Mouse (Mus musculus) thymus, adult 2 months (tissue): ENCODE results near the gene Negr1.

Experiments
- CTCF ChIP-seq: fragments of 200-500 bp; IDR thresholded peaks from 2 replicates; pipeline ENCODE4 v1.5.1; 2012; ENCODE audit warnings: mild to moderate bottlenecking, control low read depth, low read length, moderate library complexity, borderline replicate concordance; ENCODE audit not compliant: control insufficient read depth, poor library complexity, insufficient read depth; ENCODE audit errors: extremely low read depth
- POLR2A ChIP-seq: fragments of 200-500 bp; IDR thresholded peaks from 2 replicates; pipeline ENCODE4 v1.6.1; 2012; ENCODE audit warnings: mild to moderate bottlenecking, low read length, control low read depth, moderate library complexity; ENCODE audit not compliant: control insufficient read depth, poor library complexity, insufficient read depth; ENCODE audit errors: extremely low read depth

DNA sequence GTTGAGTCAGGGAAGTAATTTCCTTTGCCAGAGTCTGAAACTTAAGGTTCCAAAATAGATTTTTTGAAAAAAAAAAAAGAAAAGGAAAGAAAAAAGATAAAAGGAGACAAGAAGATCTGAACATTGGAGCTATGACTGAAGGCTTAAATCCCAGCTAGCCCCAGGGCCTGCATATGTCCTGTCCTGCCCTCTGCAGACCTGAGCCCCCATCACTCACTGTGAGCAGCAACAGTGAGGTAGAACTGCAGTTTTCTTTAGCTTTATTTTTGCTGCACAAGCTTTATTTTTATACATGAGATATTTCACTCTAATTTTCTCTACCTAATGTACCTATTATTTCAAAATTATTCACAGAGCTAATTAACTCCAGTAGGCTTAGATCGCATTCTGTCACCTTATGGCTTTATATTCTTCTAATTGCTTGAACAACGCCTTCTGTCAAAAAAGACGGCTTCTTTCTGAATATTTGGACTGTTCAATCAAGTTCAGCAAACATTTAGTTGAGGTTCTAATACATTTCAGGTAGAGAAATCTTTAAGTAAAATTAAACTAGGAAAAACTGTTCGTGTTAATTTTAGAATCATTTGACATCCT is 192.3 kb downstream of the Negr1 start:
- TF ChIP-seq POLR2A (no peak), CTCF (no peak)
